Mouse (Mus musculus) heart, adult 11 months (tissue): Measurements from ENCODE around the gene Gm49510.

Source experiments
- DNase-seq: peaks from one replicate; pipeline ENCODE4 v3.0.0; 2022

The Gm49510 gene

GRCm38 (mm10) chr15:78899409-78899739 is at the start of gene Gm49510:
Gene Gm49510 (plus strand): TSS chr15:78899667.
- no peak for DNase-seq

- peak; percentile 94 for DNase-seq
Measured at GRCm38 (mm10) chr15:78850059-78850824, 49.2 kb upstream of the Gm49510 start.

- no peak for DNase-seq
Measured at GRCm38 (mm10) chr15:78850944-78851343, 48.5 kb upstream of the Gm49510 start.

GRCm38 (mm10) chr15:78851505-78852153 is 47.8 kb upstream of the Gm49510 start:
- DNase-seq: peak; percentile 99

GRCm38 (mm10) chr15:78855303-78855965 is 44.0 kb upstream of the Gm49510 start, which contains the start of gene Lgals2:
Gene Lgals2 (minus strand): TSS chr15:78855529.
- no peak for DNase-seq

- peak; percentile 96 for DNase-seq
Measured at GRCm38 (mm10) chr15:78857009-78857408, 42.5 kb upstream of the Gm49510 start.

- DNase-seq: no peak
Measured at GRCm38 (mm10) chr15:78859311-78859710, 40.2 kb upstream of the Gm49510 start.

GRCm38 (mm10) chr15:78859714-78860113 is 39.8 kb upstream of the Gm49510 start:
- no peak for DNase-seq

GRCm38 (mm10) chr15:78862280-78862679 is 37.2 kb upstream of the Gm49510 start:
- DNase-seq: peak; percentile 89

GRCm38 (mm10) chr15:78863154-78863553 is 36.3 kb upstream of the Gm49510 start:
- DNase-seq: no peak

GRCm38 (mm10) chr15:78863852-78864253 is 35.6 kb upstream of the Gm49510 start:
- peak; percentile 95 for DNase-seq

- DNase-seq: peak; percentile 97
Measured at GRCm38 (mm10) chr15:78868398-78868797, 31.1 kb upstream of the Gm49510 start.

- peak; percentile 89 for DNase-seq
Measured at GRCm38 (mm10) chr15:78868826-78869233, 30.6 kb upstream of the Gm49510 start.

GRCm38 (mm10) chr15:78869775-78870174 is 29.7 kb upstream of the Gm49510 start:
- peak; percentile 94 for DNase-seq

- no peak for DNase-seq
Measured at GRCm38 (mm10) chr15:78872021-78872608, 27.4 kb upstream of the Gm49510 start.

- peak; percentile 86 for DNase-seq
Measured at GRCm38 (mm10) chr15:78873803-78874435, 25.5 kb upstream of the Gm49510 start.

- peak; percentile 92 for DNase-seq
Measured at GRCm38 (mm10) chr15:78874989-78875388, 24.5 kb upstream of the Gm49510 start.

- DNase-seq: peak; percentile 89
Measured at GRCm38 (mm10) chr15:78875537-78875936, 23.9 kb upstream of the Gm49510 start.

- peak; percentile 97 for DNase-seq
Measured at GRCm38 (mm10) chr15:78876258-78876696, 23.2 kb upstream of the Gm49510 start.

- peak; percentile 99 for DNase-seq
Measured at GRCm38 (mm10) chr15:78876991-78877809, 22.3 kb upstream of the Gm49510 start, which contains the start of gene Gga1. Gene Gga1 (plus strand): TSS chr15:78877190.

GRCm38 (mm10) chr15:78877810-78878390 is 21.6 kb upstream of the Gm49510 start:
- peak; percentile 95 for DNase-seq
